Mouse (Mus musculus) heart, embryonic 16.5 days (tissue): ENCODE data around the gene Armcx5. TPM values are rescaled to one million over a fixed set of nuclear protein-coding genes. Genes with fewer than 3 reads are reported as not detected.

Source experiments
- microRNA counts: library from miRNA; unstranded; fragments of <30 nt; microRNA quantifications from one replicate; lab custom pipeline; 2016
- microRNA-seq: library from miRNA; unstranded; fragments of <30 nt; microRNA quantifications from one replicate; pipeline ENCODE4, GENCODE M21; 2017
- polyA plus RNA-seq: library from polyadenylated mRNA; unstranded; fragments of >200 nt; fragmentation: Nextera tagmentation; extraction: Ambion mirVana; gene quantifications from 2 replicates; pipeline ENCODE4 v1.2.1, GENCODE M21; 2015

Armcx5 gene
- polyA plus RNA-seq, 1 experiment from 2014 or later: 9.3 TPM

MicroRNAs within 50 kb of the gene (microRNA counts, 519-probe panel; counts per million panel counts)
- not detected for microRNA mmu-miR-1970 (lab: Ali Mortazavi, UCI)

Small RNA genes within 50 kb of the gene (microRNA-seq; reads per million reads assigned to microRNA genes)
- not detected for gene Mir1970
- gene Mir7646: not detected

Other genes with a start within 250 kb of the Armcx5 start
- gene AV320801, start 248.1 kb upstream of the Armcx5 start, polyA plus RNA-seq: not detected in 2 replicates
- gene Nxf7, start 144.0 kb upstream of the Armcx5 start, polyA plus RNA-seq: 0.11 TPM in 2 replicates
- not detected in 2 replicates for gene Prame, start 115.0 kb upstream of the Armcx5 start, polyA plus RNA-seq
- 0.11 TPM in 1 of 2 replicates, not detected in the other for gene Tcp11x2, start 48.9 kb upstream of the Armcx5 start, polyA plus RNA-seq
- 0.85 TPM in 1 of 2 replicates, not detected in the other for gene Tmsb15a, start 17.5 kb upstream of the Armcx5 start, polyA plus RNA-seq
- gene Gprasp1, start within 50 bp of the Armcx5 start, polyA plus RNA-seq: 30.9 and 32.5 TPM in 2 replicates
- 63.7 and 71.2 TPM in 2 replicates for gene Bhlhb9, start 54.9 kb downstream of the Armcx5 start, polyA plus RNA-seq
- gene Gprasp2, start 96.3 kb downstream of the Armcx5 start, polyA plus RNA-seq: 18.3 and 21.0 TPM in 2 replicates